Mouse (Mus musculus): ENCODE results near the gene Unk.
A peak's percentile ranks its signal among the peaks of the same experiment; 100 is the strongest.

Unk gene

GRCm38 (mm10) chr11:116030898-116031845 is 1.1 kb downstream of the Unk start:
- DNase-seq, result peak in 1 of 2 experiments; percentile 54

- no peak for DNase-seq
These were observed 4.5 kb downstream of the Unk start for GRCm38 (mm10) chr11:116034584-116034983.

- DNase-seq, result no peak
These were observed 6.5 kb downstream of the Unk start for GRCm38 (mm10) chr11:116036671-116037070.

- DNase-seq, result no peak
These were observed 7.7 kb downstream of the Unk start for GRCm38 (mm10) chr11:116037826-116038225.

- DNase-seq, result no peak
These were observed 10.5 kb downstream of the Unk start for GRCm38 (mm10) chr11:116040593-116040992.

GRCm38 (mm10) chr11:116041833-116042232 is 11.7 kb downstream of the Unk start:
- no peak for DNase-seq

GRCm38 (mm10) chr11:116042372-116043138 is 12.4 kb downstream of the Unk start:
- no peak for DNase-seq

- DNase-seq, result no peak
These were observed 13.2 kb downstream of the Unk start for GRCm38 (mm10) chr11:116043286-116043685.

- DNase-seq, result no peak
These were observed 15.1 kb downstream of the Unk start for GRCm38 (mm10) chr11:116045173-116045572.

- peak in 1 of 2 experiments; percentile 58 for DNase-seq
These were observed 19.5 kb downstream of the Unk start for GRCm38 (mm10) chr11:116049610-116050009.

- peak; percentile 53 to 67 for DNase-seq
These were observed 20.1 kb downstream of the Unk start for GRCm38 (mm10) chr11:116050196-116050595.

- peak; percentile 72 to 86 for DNase-seq
These were observed 23.5 kb downstream of the Unk start for GRCm38 (mm10) chr11:116053510-116054229.

GRCm38 (mm10) chr11:116055873-116056272 is 25.8 kb downstream of the Unk start:
- no peak for DNase-seq

GRCm38 (mm10) chr11:116057237-116057881 is 27.2 kb downstream of the Unk start:
- DNase-seq, result no peak

- DNase-seq, result no peak
These were observed 28.0 kb downstream of the Unk start for GRCm38 (mm10) chr11:116058022-116058614.

- no peak for DNase-seq
These were observed 29.0 kb downstream of the Unk start for GRCm38 (mm10) chr11:116058868-116059690.

- no peak for DNase-seq
These were observed 29.5 kb downstream of the Unk start for GRCm38 (mm10) chr11:116059691-116060025.

- DNase-seq, result peak; percentile 72 to 89
These were observed 30.5 kb downstream of the Unk start for GRCm38 (mm10) chr11:116060596-116060995.

- DNase-seq, result no peak
These were observed 31.7 kb downstream of the Unk start for GRCm38 (mm10) chr11:116061641-116062415.

- no peak for DNase-seq
These were observed 32.4 kb downstream of the Unk start for GRCm38 (mm10) chr11:116062521-116062920.

Data from lung, postnatal 4 days (tissue).